Mouse (Mus musculus) myocyte (in vitro differentiated cells): ENCODE results near the gene Iffo2.

Source experiments
- CEBPB ChIP-seq: IDR thresholded peaks from 2 replicates; pipeline ENCODE4 v1.6.1; 2011; ENCODE audit warnings: mild to moderate bottlenecking, moderate library complexity; ENCODE audit not compliant: poor library complexity, insufficient read depth, severe bottlenecking
- MYOD1 ChIP-seq, 3 experiments: IDR thresholded peaks; one replicate each; pipeline ENCODE4 v1.6.1; 2011; ENCODE audit warnings: control low read depth in 2 of 3, low read depth in 2 of 3, mild to moderate bottlenecking in 2 of 3, moderate library complexity in 1 of 3; ENCODE audit not compliant: insufficient read length in 2 of 3, control insufficient read depth in 1 of 3
- MYOG ChIP-seq, 3 experiments: IDR thresholded peaks; one replicate each; pipeline ENCODE4 v1.6.1; 2011; ENCODE audit warnings: control low read depth in 2 of 3, low read depth in 2 of 3, mild to moderate bottlenecking in 2 of 3; ENCODE audit not compliant: insufficient read length in 2 of 3, control insufficient read depth in 1 of 3, insufficient read depth in 1 of 3
- POLR2A ChIP-seq: IDR thresholded peaks from one replicate; pipeline ENCODE4 v1.6.1; 2011; ENCODE audit warnings: low read depth, mild to moderate bottlenecking, control low read depth, moderate library complexity; ENCODE audit not compliant: insufficient read length

GRCm38 (mm10) chr4:139610954-139611353 lies 80.6 kb downstream of the Iffo2 start:
- TF ChIP-seq POLR2A = no peak
- no peak for TF ChIP-seq MYOD1 (IDR thresholded peaks at IDR 0.05; ENCODE audit: control insufficient read depth in 1 of 3, insufficient read length in 2 of 3, low read depth in 2 of 3)
- TF ChIP-seq MYOG (IDR thresholded peaks at IDR 0.05; ENCODE audit: control insufficient read depth in 1 of 3, insufficient read depth in 1 of 3, insufficient read length in 2 of 3, low read depth in 2 of 3) = no peak
- TF ChIP-seq CEBPB = no peak
